Mouse (Mus musculus) left cerebral cortex, adult 2 months (tissue): Measurements from ENCODE around the gene Tmem204. TPM values are rescaled to one million over a fixed set of nuclear protein-coding genes. Genes with fewer than 3 reads are reported as not detected.

Experiments used
- DNase-seq, 2 experiments: peaks; one replicate each; pipeline ENCODE4 v3.0.0; 2021 to 2022; ENCODE audit warnings: low spot score in 2 of 2, mixed read lengths in 1 of 2; ENCODE audit errors: extremely low spot score in 1 of 2
- H3K27ac ChIP-seq: fragments of 200-600 bp; 2 replicates; pipeline ENCODE4 v1.8.1; 2022
- H3K4me3 ChIP-seq: fragments of 200-600 bp; 2 replicates; pipeline ENCODE4 v1.8.1; 2022
- CTCF ChIP-seq: fragments of 200-600 bp; IDR thresholded peaks from 2 replicates; pipeline ENCODE4 v1.8.1; 2022; ENCODE audit warnings: antibody characterized with exemption, mild to moderate bottlenecking, moderate library complexity
- intact Hi-C: fragments of 180-260 bp; cut with DNase I; formaldehyde crosslinking; loops from one replicate; pipeline ENCODE4 v1.15.1; 2025
- total RNA-seq, 2 experiments: library from RNA; stranded (reverse); gene quantifications; 2 replicates each; pipeline ENCODE4 v1.2.3; 2021

The Tmem204 gene
- total RNA-seq, 2 experiments from 2014 or later, result 9.5 to 11.1 TPM

DNA sequence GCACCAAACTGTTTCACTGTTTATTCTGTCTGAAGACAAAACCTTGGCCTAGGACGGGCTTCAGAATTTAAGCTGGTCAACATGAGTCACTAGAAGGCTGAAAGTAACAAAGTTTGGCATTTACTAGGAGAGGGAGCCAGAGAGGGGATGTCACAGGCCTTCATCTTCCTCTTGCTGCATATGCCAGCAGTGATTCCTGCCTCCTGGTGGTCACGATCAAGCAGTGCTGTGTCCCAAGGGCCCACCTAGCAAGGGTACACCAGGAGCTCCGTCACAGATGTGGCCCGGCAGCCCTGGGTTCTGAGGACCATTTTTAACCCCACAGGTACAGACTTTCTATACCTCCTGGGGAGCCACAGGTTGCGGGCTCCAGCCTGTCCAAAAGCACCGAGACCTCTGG lies 26.4 kb downstream of the Tmem204 start:
- intact Hi-C loops, result no loop called here
- Histone ChIP-seq H3K27ac (no peak overlapping the region), H3K4me3 (no peak overlapping the region)
- no peak for DNase-seq
- no peak; the same call in none of the 2 replicates for TF ChIP-seq CTCF

DNA sequence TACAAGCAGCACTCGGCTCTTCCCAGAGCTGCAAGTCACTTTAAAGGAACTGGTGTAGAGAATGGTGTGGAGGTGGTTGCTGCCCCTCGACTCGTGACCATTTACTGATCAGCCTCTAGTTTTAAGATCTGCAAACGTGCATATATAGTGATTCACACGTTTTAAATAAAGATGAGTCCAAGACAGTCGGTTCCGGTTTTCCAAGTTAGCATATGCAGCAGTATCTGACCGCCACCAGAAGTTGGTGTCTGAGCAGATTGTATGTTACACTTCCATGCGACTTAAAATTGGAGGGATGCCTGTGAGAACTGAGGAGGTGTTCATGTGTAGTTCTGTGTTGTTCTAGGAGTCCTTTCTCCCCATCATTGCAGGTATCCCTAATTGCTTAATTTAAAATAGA lies 30.1 kb downstream of the Tmem204 start:
- Histone ChIP-seq H3K27ac (no peak overlapping the region), H3K4me3 (no peak overlapping the region)
- no peak; the same call in 1 of the 2 replicates for TF ChIP-seq CTCF
- intact Hi-C loops, result no loop called here
- no peak for DNase-seq

DNA sequence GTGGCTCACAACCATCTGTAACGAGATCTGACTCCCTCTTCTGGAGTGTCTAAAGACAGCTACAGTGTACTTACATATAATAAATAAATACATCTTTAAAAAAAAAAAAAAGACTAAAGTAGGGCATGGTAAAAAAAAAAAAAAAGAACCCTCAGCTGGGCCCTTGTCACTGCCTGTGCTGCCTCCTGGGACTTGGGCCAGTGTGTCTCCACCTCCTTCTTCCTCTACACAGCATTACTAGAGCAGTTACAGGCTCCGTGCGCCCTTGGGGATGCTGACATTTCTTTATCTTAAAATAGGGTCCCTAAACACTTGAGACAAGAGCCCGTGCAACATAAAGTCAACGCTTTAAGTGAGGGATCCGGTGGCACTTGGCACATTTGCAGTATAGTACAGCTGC lies 36.2 kb downstream of the Tmem204 start:
- no peak for TF ChIP-seq CTCF
- intact Hi-C loops, result no loop called here
- DNase-seq, result no peak
- Histone ChIP-seq H3K27ac (no peak overlapping the region), H3K4me3 (no peak overlapping the region)

DNA sequence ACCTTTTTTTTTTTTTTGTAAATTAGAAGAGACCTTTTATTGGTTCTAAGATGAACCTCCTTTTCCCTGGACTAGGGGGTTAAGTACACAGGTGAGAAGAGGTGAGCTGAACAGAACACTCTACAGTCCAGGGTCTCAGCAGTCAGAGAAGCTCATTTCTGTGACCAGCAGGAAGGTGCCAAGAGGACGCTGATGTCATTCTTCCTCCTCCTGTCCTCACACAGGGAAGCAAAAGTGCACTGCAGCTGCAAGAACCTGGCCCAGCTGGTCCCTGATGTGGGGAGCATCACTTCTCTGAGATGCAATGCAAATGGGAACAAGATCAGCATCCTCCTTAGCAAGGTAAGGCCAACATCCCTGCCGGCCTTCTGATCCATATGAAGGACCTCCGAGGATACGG lies 38.1 kb downstream of the Tmem204 start:
- TF ChIP-seq CTCF, result no peak
- Histone ChIP-seq H3K27ac (no peak overlapping the region), H3K4me3 (no peak overlapping the region)
- no peak for DNase-seq
- intact Hi-C loops, result no loop called here

DNA sequence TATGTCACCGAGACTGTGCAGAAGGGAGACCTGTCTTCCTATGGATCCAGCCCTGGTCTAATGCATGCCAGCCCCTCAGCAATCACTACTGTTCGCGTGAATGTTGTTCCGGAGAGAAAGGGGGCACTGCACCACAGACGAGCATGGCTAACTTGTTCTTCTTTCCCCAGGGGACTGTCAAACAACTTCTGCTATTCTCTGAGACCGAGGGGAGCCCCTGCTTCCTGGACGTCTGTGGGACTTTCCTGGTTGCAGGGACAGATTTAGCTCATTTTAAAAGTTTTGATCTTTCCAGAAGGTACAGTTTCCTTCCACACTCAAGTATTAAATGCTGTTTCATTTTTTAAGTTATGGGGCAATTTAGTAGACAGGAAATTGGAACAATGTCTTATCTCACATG lies 38.5 kb downstream of the Tmem204 start:
- intact Hi-C loops, result no loop called here
- no peak for DNase-seq
- no peak overlapping the region for H3K4me3 ChIP-seq
- H3K27ac ChIP-seq, result no peak overlapping the region
- no peak for TF ChIP-seq CTCF

DNA sequence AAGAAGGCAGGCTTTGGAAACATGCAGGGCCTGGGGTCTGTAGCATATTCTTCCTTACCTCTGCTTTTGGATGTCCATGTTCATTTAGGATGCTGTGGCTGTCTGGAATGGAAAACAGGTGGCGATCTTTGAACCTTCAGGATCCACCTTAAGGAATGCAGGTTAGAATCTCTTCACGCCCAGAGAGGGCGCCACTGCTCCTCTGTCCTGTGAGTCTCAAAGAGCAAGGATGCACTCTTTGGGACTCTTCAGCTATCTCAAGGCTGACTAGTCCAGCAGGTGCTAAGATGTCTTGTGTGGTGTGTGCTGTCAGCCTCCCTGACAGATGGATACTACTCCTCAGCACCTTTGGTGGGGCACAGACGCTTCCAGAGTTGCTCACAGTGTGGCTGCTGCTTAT lies 47.2 kb downstream of the Tmem204 start:
- peak; percentile 49 for TF ChIP-seq CTCF
- intact Hi-C loops, result loop anchor here (5.0 kb wide), 1 partner anchor 46 kb away; the partner anchor contains the start of gene Tmem204
- DNase-seq, result no peak
- Histone ChIP-seq H3K27ac (no peak overlapping the region), H3K4me3 (no peak overlapping the region)

DNA sequence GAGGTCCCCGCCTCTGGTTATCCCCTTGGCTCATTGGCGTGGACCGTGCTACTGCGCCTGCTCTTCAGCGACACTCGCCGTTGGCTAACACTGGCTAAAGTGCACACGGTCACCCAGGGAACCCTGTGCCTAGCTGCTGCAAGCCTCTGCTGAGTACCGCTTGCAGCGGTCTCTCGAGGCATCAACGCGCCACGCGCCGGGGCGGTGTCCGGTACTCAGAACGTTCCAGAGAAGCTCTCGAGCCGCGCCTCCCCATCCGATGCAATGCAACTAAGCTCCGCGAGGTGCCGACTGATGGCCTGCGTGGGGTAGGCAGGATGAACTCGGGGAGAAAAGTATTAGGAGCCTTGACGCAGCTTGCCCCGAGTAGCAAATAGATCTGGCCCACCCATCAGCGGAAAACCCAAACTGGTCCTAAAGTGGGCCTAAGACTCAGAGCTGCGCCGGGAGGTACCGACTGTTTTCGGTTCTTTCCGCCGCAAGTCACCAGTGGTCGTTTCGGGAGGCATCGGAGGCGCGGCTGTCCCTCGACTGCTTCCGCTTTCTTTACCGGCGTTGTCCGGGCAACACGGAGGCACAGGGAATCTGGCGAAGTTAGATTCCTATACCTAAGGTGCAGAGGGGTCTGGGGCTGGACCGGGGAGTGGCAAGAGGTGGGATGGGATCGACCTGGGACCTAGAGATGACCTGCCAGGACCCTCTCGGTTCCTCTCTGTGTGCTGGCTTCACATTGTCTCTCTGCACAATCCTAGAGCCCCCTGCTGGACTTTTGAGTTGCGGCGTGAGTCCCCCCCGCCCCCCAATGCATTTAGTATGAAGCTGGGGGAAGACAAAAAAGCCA lies 66.9 kb downstream of the Tmem204 start:
- peak; percentile 37 for TF ChIP-seq CTCF
- peak; percentile 71 to 74 for DNase-seq
- H3K27ac ChIP-seq, result peak overlapping the region; percentile 80
- peak overlapping the region; percentile 88 for H3K4me3 ChIP-seq
- intact Hi-C loops, result loop anchor here (2.0 to 5.0 kb wide), 2 partner anchors 66 to 74 kb away; partner anchors contain the start of gene Tmem204

DNA sequence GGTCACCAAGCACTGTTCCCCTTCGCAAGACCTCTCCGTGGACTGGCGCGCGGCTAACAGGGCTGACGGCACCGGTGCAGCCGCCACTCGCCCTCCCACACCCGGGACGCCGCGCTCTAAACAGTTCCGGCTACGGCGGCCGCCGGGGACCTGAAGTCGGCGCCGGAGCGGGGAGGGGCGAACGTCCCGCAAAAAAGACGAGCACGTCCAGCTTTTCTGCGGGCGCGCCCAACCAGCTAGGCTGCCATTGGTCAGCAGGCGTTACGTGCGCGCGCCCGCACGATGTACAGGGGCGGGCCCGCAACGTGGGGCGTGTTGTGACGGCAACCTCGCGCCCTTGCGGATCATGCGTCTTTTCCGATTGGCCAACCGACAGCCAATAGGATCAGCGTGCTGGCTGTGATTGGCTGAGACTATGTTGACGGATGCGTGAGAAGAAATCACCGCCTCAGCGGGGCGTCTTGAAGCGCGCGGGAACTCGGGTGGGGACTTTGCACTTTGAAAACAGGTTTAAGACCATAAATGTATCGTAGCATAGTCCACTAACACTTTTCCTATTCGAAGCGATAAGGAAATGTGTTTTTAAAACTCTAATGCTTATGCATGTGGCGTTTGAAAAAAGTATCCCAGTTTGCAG lies 67.6 kb downstream of the Tmem204 start, which contains the start of the genes Cramp1l and Ift140:
TSS of gene Cramp1l (minus strand) at position 134 of the 637 bp plus-strand sequence.
TSS of gene Ift140 (plus strand) at position 431 of the 637 bp plus-strand sequence.
- peak; percentile 98 to 99 for DNase-seq
- TF ChIP-seq CTCF, result no peak
- peak within 1 kb of the TSS; percentile 89 for H3K27ac ChIP-seq
- H3K4me3 ChIP-seq, result peak within 1 kb of the TSS; percentile 94
- intact Hi-C loops, result loop anchor here (2.0 to 5.0 kb wide), 2 partner anchors 67 to 73 kb away; partner anchors contain the start of gene Tmem204

DNA sequence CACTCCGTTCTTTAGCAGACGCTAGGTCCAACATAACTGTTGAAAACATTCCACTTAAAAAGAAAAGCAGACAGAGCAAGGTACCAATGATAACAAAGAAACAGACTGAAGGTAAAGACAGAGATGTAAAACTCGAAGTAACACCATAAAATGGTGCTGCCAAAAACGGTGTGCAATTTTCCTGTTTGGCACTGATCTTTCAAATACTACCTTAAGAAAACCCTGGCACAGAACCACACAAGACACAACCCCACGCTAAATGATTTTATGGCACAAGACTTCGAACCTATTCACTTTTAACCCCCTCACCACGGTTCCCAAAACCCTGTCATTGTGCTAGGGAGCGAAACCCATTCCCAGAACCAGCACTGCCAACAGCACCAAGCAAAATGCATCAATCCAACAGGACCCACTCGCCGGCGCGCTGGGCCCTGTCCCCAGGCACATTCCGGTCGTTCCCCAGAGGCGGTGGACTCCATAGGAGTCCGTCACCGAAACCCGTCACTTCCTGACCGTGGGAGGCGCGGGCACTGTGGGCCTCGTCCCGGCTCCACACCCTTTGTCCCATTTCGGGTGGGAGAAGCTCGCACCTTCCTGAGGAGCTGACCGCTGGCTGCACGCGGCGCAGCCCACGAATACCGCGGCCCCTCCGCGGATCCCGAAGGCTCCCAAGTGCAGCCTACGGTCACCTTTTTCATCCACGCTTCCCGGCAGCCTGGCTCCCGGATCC lies 68.4 kb downstream of the Tmem204 start:
- DNase-seq, result peak; percentile 52 to 62
- Histone ChIP-seq H3K27ac (peak overlapping the region; percentile 89), H3K4me3 (peak overlapping the region; percentile 94)
- intact Hi-C loops, result loop anchor here (5.0 kb wide), 1 partner anchor 67 kb away; the partner anchor contains the start of gene Tmem204
- TF ChIP-seq CTCF, result no peak

DNA sequence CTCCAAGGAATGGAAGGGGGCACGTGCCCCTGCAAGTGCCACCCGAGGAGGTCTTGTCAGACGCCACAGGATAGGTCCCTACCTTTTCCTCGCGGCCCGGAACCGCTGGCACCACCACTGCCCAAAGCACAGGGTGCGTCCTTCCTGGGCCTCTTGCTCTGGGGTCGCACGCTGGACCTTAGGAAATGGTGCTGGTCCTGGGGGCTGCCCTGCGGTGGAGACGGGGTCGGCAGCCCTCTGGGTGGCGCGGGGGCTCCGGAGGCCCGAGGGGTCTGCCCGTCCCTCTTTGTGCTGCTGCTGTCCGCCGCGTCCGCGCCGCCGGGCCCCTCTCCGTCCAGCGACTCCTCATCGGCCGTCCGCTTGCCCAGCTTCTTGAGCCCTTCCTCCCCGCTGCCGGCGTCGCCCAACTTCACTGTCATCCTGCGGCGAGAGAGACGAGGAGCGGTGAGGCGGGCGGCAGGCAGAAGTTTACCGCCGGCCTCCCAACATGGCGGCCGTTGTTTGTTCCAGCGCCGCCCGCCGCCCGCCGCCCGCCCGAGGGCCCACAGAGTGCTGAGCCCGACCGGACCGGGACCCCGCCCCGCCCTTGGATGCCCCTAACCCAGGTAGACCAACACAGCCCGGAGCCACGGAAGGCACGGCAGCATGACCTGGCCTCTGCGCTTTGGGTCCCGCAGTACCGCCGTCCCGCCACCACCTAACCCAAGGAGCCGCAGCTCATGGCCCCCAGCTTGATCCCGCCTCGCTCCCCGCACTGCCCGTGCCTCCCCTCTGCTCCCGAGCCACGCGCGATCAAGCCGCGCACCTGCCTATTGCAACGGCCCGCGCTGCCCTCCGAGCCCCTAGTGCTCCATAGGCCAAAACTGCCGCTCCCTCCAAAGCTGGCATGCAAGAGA lies 69.5 kb downstream of the Tmem204 start:
- intact Hi-C loops, result no loop called here
- peak in 1 of 2 experiments; percentile 13 for DNase-seq
- TF ChIP-seq CTCF, result no peak
- H3K4me3 ChIP-seq, result peak overlapping the region; percentile 94
- H3K27ac ChIP-seq, result peak overlapping the region; percentile 53

Other genes with a start within 250 kb of the Tmem204 start
- gene Hagh, start 243.4 kb downstream of the Tmem204 start, total RNA-seq, result 100 to 1,000 TPM; 129 to 141 TPM
- gene Fahd1, start 233.2 kb downstream of the Tmem204 start, total RNA-seq, result 10 to 100 TPM; 17.4 to 20.4 TPM
- not detected for gene Igfals, start 217.6 kb downstream of the Tmem204 start, total RNA-seq
- 10 to 100 TPM; 30.7 to 32.4 TPM for gene Nubp2, start 197.2 kb downstream of the Tmem204 start, total RNA-seq
- 10 to 100 TPM; 58.6 to 63.3 TPM for gene Spsb3, start 196.9 kb downstream of the Tmem204 start, total RNA-seq
- 10 to 100 TPM; 54.8 to 55.2 TPM for gene Eme2, start 188.5 kb downstream of the Tmem204 start, total RNA-seq
- gene Mrps34, start 188.5 kb downstream of the Tmem204 start, total RNA-seq, result 10 to 100 TPM; 67.6 to 72.1 TPM
- gene Nme3, start 187.1 kb downstream of the Tmem204 start, total RNA-seq, result 10 to 100 TPM; 46.5 to 51.2 TPM
- 100 to 1,000 TPM; 390 to 407 TPM for gene Mapk8ip3, start 146.6 kb downstream of the Tmem204 start, total RNA-seq
- 1 to 10 TPM; 5.3 to 6.9 TPM for gene Jpt2, start 122.9 kb downstream of the Tmem204 start, total RNA-seq
- 10 to 100 TPM; 31.9 to 33.9 TPM for gene Cramp1l, start 67.8 kb downstream of the Tmem204 start, total RNA-seq
- 10 to 100 TPM; 17.9 to 21.0 TPM for gene Ift140, start 67.5 kb downstream of the Tmem204 start, total RNA-seq
- 10 to 100 TPM; 25.8 to 30.7 TPM for gene Telo2, start 32.4 kb upstream of the Tmem204 start, total RNA-seq
- under 1 TPM; 0.33 to 0.63 TPM for gene Ptx4, start 37.2 kb upstream of the Tmem204 start, total RNA-seq
- 10 to 100 TPM; 48.5 to 53.9 TPM for gene Clcn7, start 49.8 kb upstream of the Tmem204 start, total RNA-seq
- gene Ccdc154, start 78.9 kb upstream of the Tmem204 start, total RNA-seq, result under 1 TPM in 1 of 2 experiments, not detected in 1; 0.14 TPM
- gene Gm38655, start 91.9 kb upstream of the Tmem204 start, total RNA-seq, result not detected
- gene BC003965, start 101.0 kb upstream of the Tmem204 start, total RNA-seq, result 10 to 100 TPM; 20.2 to 20.8 TPM
- 10 to 100 TPM; 39.0 to 40.7 TPM for gene Unkl, start 104.8 kb upstream of the Tmem204 start, total RNA-seq
- gene Gnptg, start 156.5 kb upstream of the Tmem204 start, total RNA-seq, result 10 to 100 TPM; 78.1 to 81.4 TPM
- 10 to 100 TPM; 24.6 to 25.9 TPM for gene Tsr3, start 156.6 kb upstream of the Tmem204 start, total RNA-seq
- gene Baiap3, start 172.8 kb upstream of the Tmem204 start, total RNA-seq, result 10 to 100 TPM; 14.8 to 29.8 TPM
- gene Ube2i, start 191.0 kb upstream of the Tmem204 start, total RNA-seq, result 100 to 1,000 TPM; 215 to 223 TPM
- gene Prss34, start 214.8 kb upstream of the Tmem204 start, total RNA-seq, result not detected
- gene Prss28, start 225.1 kb upstream of the Tmem204 start, total RNA-seq, result not detected
- not detected for gene Prss29, start 235.1 kb upstream of the Tmem204 start, total RNA-seq